Mouse (Mus musculus): ENCODE results near the gene Dlat. TPM values are rescaled to one million over a fixed set of nuclear protein-coding genes. Genes with fewer than 3 reads are reported as not detected.

Gene Dlat
- total and polyA plus RNA-seq, 3 experiments: 45.2 to 67.5 (median 53.4) TPM

- no peak for TF ChIP-seq PAX5 (IDR thresholded peaks at IDR 0.05; ENCODE audit: low read length)
These were observed at the start of gene Dlat (continued) for GRCm38 (mm10) chr9:50659392-50660217.

- peak; percentile 31 for DNase-seq (ENCODE audit: extremely low read depth)
- Histone ChIP-seq H3K27me3 (replicated peaks) (peaks cover 2% of the 10 kb centered on the region), H3K36me3 (replicated peaks in 1 of 2; ENCODE audit: control insufficient read depth in 1 of 2, insufficient read depth in 1 of 2, low read length in 1 of 2) (no peaks in the 10 kb centered on the region), H3K79me2 (replicated peaks; ENCODE audit: control insufficient read depth, extremely low read depth, insufficient read depth, poor library complexity, severe bottlenecking) (no peaks in the 10 kb centered on the region), H3K9me3 (replicated peaks; ENCODE audit: low read length) (no peaks in the 10 kb centered on the region), H3K4me2 (ENCODE audit: insufficient read depth, low read depth, poor library complexity, severe bottlenecking) (no peak overlapping the region), H3K27ac (ENCODE audit: insufficient read depth, low read depth) (no peak overlapping the region), H3K4me1 (ENCODE audit: control insufficient read depth in 1 of 2, insufficient read depth in 2 of 2) (no peaks in the 10 kb centered on the region), H3K9ac (ENCODE audit: insufficient read depth, low read depth) (no peak overlapping the region), H3K4me3 (replicated peaks in 1 of 3; ENCODE audit: low read depth in 2 of 3, low read length in 2 of 3, poor library complexity in 1 of 3) (no peak overlapping the region)
- in situ Hi-C loops (cut with MboI; ENCODE audit: low pct_ligation_motif_present, low pct_unique_long_range_greater_than_20kb, low sequenced_read_pairs) (no loop called here), dilution Hi-C loops (cut with MboI; ENCODE audit: extremely low pct_ligation_motif_present, extremely low pct_unique_long_range_greater_than_20kb, low sequenced_read_pairs) (no loop called here)
- TF ChIP-seq TBP (conservative IDR thresholded peaks at IDR 0.05; ENCODE audit: low read depth, low read length): no peak
- peak; percentile 39 for TF ChIP-seq SMC3 (IDR thresholded peaks at IDR 0.05; ENCODE audit: low read depth, low read length)
- TF ChIP-seq RAD21 (IDR thresholded peaks at IDR 0.05; ENCODE audit: low read depth, low read length): peak; percentile 72
- peak in 1 of 2 experiments; percentile 74; a peak in 2 of 4 replicates for TF ChIP-seq CTCF (conservative IDR thresholded peaks at IDR 0.05 in 1 of 2, IDR thresholded peaks at IDR 0.05 in 1 of 2; ENCODE audit: low read depth in 2 of 2, low read length in 2 of 2)
These were observed 49.5 kb upstream of the Dlat start for GRCm38 (mm10) chr9:50709108-50709507.

DNA sequence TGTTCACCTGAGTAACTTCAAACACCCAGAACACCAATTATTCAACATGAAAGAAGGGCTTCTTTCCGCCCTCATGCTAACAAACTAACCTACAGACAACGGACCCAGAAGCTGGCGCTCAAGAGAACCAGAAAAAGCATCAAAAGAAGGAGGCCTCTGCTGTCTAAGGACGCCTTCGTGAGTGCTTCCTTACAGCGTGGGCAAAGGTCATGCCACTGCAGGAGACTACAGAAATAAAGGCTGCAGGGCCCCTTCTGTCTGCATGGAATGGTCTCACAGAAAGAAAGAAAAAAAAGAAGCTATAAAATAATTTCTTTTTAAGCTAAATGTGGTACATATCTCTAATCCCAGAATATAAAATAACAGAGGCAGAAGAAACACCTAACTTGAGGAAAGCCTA, 45.3 kb upstream of the Dlat start:
- Histone ChIP-seq H3K79me2 (replicated peaks; ENCODE audit: control insufficient read depth, extremely low read depth, insufficient read depth, poor library complexity, severe bottlenecking) (no peaks in the 10 kb centered on the region), H3K4me3 (replicated peaks in 1 of 3; ENCODE audit: low read depth in 2 of 3, low read length in 2 of 3, poor library complexity in 1 of 3) (no peak overlapping the region), H3K27ac (ENCODE audit: insufficient read depth, low read depth) (no peak overlapping the region), H3K4me2 (ENCODE audit: insufficient read depth, low read depth, poor library complexity, severe bottlenecking) (no peak overlapping the region), H3K27me3 (replicated peaks) (peaks cover 16% of the 10 kb centered on the region), H3K4me1 (ENCODE audit: control insufficient read depth in 1 of 2, insufficient read depth in 2 of 2) (no peaks in the 10 kb centered on the region), H3K9me3 (replicated peaks; ENCODE audit: low read length) (no peaks in the 10 kb centered on the region), H3K9ac (ENCODE audit: insufficient read depth, low read depth) (no peak overlapping the region), H3K36me3 (replicated peaks in 1 of 2; ENCODE audit: control insufficient read depth in 1 of 2, insufficient read depth in 1 of 2, low read length in 1 of 2) (no peaks in the 10 kb centered on the region)
- in situ Hi-C loops (cut with MboI; ENCODE audit: low pct_ligation_motif_present, low pct_unique_long_range_greater_than_20kb, low sequenced_read_pairs) (no loop called here), dilution Hi-C loops (cut with MboI; ENCODE audit: extremely low pct_ligation_motif_present, extremely low pct_unique_long_range_greater_than_20kb, low sequenced_read_pairs) (no loop called here)
- DNase-seq (ENCODE audit: extremely low read depth): no peak
- TF ChIP-seq POLR2A (IDR thresholded peaks at IDR 0.05; ENCODE audit: low read depth, low read length) (no peak), GABPA (IDR thresholded peaks at IDR 0.05; ENCODE audit: insufficient replicate concordance, low read depth, low read length) (no peak), MAZ (IDR thresholded peaks at IDR 0.05; ENCODE audit: low read depth, low read length) (no peak), SIN3A (IDR thresholded peaks at IDR 0.05; ENCODE audit: low read length) (no peak), CHD1 (IDR thresholded peaks at IDR 0.05; ENCODE audit: low read depth, low read length) (no peak), NELFE (IDR thresholded peaks at IDR 0.05; ENCODE audit: low read depth, low read length) (no peak), MEF2A (IDR thresholded peaks at IDR 0.05; ENCODE audit: borderline replicate concordance, low read depth, low read length) (no peak), TBP (conservative IDR thresholded peaks at IDR 0.05; ENCODE audit: low read depth, low read length) (no peak), TCF12 (IDR thresholded peaks at IDR 0.05; ENCODE audit: low read depth, low read length) (no peak), E2F4 (IDR thresholded peaks at IDR 0.05; ENCODE audit: insufficient replicate concordance, low read depth, low read length) (no peak), ZC3H11A (IDR thresholded peaks at IDR 0.05; ENCODE audit: low read depth, low read length) (no peak)

Data from CH12.LX (cell line).